Mouse (Mus musculus) midbrain, embryonic 10.5 days (tissue): Measurements from ENCODE around the gene Grm7. TPM values are rescaled to one million over a fixed set of nuclear protein-coding genes. Genes with fewer than 3 reads are reported as not detected.

Source experiments
- DNase-seq: peaks from one replicate; pipeline ENCODE4 v3.0.0-alpha.2; 2017; ENCODE audit warnings: low spot score
- H3K27ac ChIP-seq: fragments of 300-500 bp; sonication (generic); replicated peaks from 2 replicates; pipeline ENCODE4 v1.5.1; 2016; ENCODE audit warnings: mild to moderate bottlenecking
- H3K27me3 ChIP-seq: fragments of 300-500 bp; sonication (generic); 2 replicates; pipeline ENCODE4 v1.6.1; 2016; ENCODE audit warnings: low read depth, mild to moderate bottlenecking; ENCODE audit not compliant: poor library complexity, severe bottlenecking
- H3K36me3 ChIP-seq: fragments of 300-500 bp; sonication (generic); 2 replicates; pipeline ENCODE4 v1.6.1; 2016; ENCODE audit warnings: mild to moderate bottlenecking, moderate library complexity
- H3K4me1 ChIP-seq: fragments of 300-500 bp; sonication (generic); 2 replicates; pipeline ENCODE4 v1.6.1; 2016
- H3K4me3 ChIP-seq: fragments of 300-500 bp; sonication (generic); 2 replicates; pipeline ENCODE4 v1.5.1; 2016; ENCODE audit warnings: mild to moderate bottlenecking, moderate library complexity
- H3K9me3 ChIP-seq: fragments of 300-500 bp; sonication (generic); replicated peaks from 2 replicates; pipeline ENCODE4 v1.6.1; 2016; ENCODE audit warnings: mild to moderate bottlenecking
- WGBS: fragments of 180-500 bp; shearing (Covaris S2); methylation state at CpG from one replicate; pipeline ENCODE4 v1.1.7; 2016; 5-methylcytosine and 5-hydroxymethylcytosine counted together
- polyA plus RNA-seq: library from polyadenylated mRNA; unstranded; fragments of >200 nt; fragmentation: Nextera tagmentation; extraction: Ambion mirVana; gene quantifications from 2 replicates; pipeline ENCODE4 v1.2.1, GENCODE M21; 2016

Grm7 gene
- polyA plus RNA-seq, 1 experiment from 2014 or later, result 0.41 TPM

GRCm38 (mm10) chr6:110743981-110744670 lies 98.7 kb downstream of the Grm7 start:
- H3K27ac ChIP-seq, result no peak overlapping the region
- H3K4me3 ChIP-seq, result no peak overlapping the region
- H3K36me3 ChIP-seq, result no peaks in the 10 kb centered on the region
- no peak for DNase-seq
- WGBS, result 79% methylated on average over 7 of the region's 7 CpGs
- no peaks in the 10 kb centered on the region for H3K9me3 ChIP-seq
- H3K4me1 ChIP-seq, result no peaks in the 10 kb centered on the region
- H3K27me3 ChIP-seq, result no peaks in the 10 kb centered on the region

GRCm38 (mm10) chr6:110755921-110756320 lies 110.5 kb downstream of the Grm7 start:
- H3K4me3 ChIP-seq, result no peak overlapping the region
- WGBS, result 91% methylated on average over 5 of the region's 5 CpGs
- no peak for DNase-seq

GRCm38 (mm10) chr6:110769588-110769987 lies 124.2 kb downstream of the Grm7 start:
- no peaks in the 10 kb centered on the region for H3K27me3 ChIP-seq
- H3K4me1 ChIP-seq, result peaks cover 20% of the 10 kb centered on the region
- H3K9me3 ChIP-seq, result no peaks in the 10 kb centered on the region
- no peak overlapping the region for H3K4me3 ChIP-seq
- DNase-seq, result no peak
- no peaks in the 10 kb centered on the region for H3K36me3 ChIP-seq
- no peak overlapping the region for H3K27ac ChIP-seq

More at GRCm38 (mm10) chr6:110755921-110756320, 110.5 kb downstream of the Grm7 start:
- Histone ChIP-seq H3K36me3 (no peaks in the 10 kb centered on the region), H3K27ac (no peak overlapping the region), H3K4me1 (no peaks in the 10 kb centered on the region), H3K9me3 (no peaks in the 10 kb centered on the region), H3K27me3 (no peaks in the 10 kb centered on the region)

- H3K9me3 ChIP-seq, result no peaks in the 10 kb centered on the region
Observed at GRCm38 (mm10) chr6:110772652-110773051, 127.3 kb downstream of the Grm7 start.

GRCm38 (mm10) chr6:110776046-110776445 lies 130.7 kb downstream of the Grm7 start:
- no peak overlapping the region for H3K27ac ChIP-seq
- 92% methylated on average over 6 of the region's 6 CpGs for WGBS
- H3K4me1 ChIP-seq, result peaks cover 3% of the 10 kb centered on the region; the same call in 1 of the 2 replicates
- no peak overlapping the region for H3K4me3 ChIP-seq
- no peaks in the 10 kb centered on the region for H3K36me3 ChIP-seq
- DNase-seq, result no peak
- no peaks in the 10 kb centered on the region for H3K9me3 ChIP-seq
- no peaks in the 10 kb centered on the region for H3K27me3 ChIP-seq

More at GRCm38 (mm10) chr6:110772652-110773051, 127.3 kb downstream of the Grm7 start:
- no peaks in the 10 kb centered on the region for H3K27me3 ChIP-seq
- no peak for DNase-seq
- H3K4me1 ChIP-seq, result peaks cover 17% of the 10 kb centered on the region
- no peak overlapping the region for H3K27ac ChIP-seq
- H3K4me3 ChIP-seq, result no peak overlapping the region
- no peaks in the 10 kb centered on the region for H3K36me3 ChIP-seq
- WGBS, result 38% methylated on average over 1 of the region's 1 CpGs

GRCm38 (mm10) chr6:110785497-110785928 lies 140.1 kb downstream of the Grm7 start:
- no peaks in the 10 kb centered on the region for H3K36me3 ChIP-seq
- no peaks in the 10 kb centered on the region for H3K9me3 ChIP-seq
- H3K4me1 ChIP-seq, result peaks cover 11% of the 10 kb centered on the region
- 33% methylated on average over 1 of the region's 1 CpGs for WGBS
- no peaks in the 10 kb centered on the region; the same call in 1 of the 2 replicates for H3K27me3 ChIP-seq
- H3K27ac ChIP-seq, result 0 out of 2 replicates have a peak overlapping the region, but pooled peaks have one; percentile 1
- H3K4me3 ChIP-seq, result no peak overlapping the region
- no peak for DNase-seq

GRCm38 (mm10) chr6:110792696-110793095 lies 147.3 kb downstream of the Grm7 start:
- no peak for DNase-seq
- no peaks in the 10 kb centered on the region for H3K27me3 ChIP-seq
- no peak overlapping the region for H3K4me3 ChIP-seq
- no peaks in the 10 kb centered on the region for H3K9me3 ChIP-seq
- no peaks in the 10 kb centered on the region for H3K36me3 ChIP-seq
- 100% methylated on average over 2 of the region's 2 CpGs for WGBS
- H3K4me1 ChIP-seq, result no peaks in the 10 kb centered on the region
- no peak overlapping the region for H3K27ac ChIP-seq

GRCm38 (mm10) chr6:110807481-110807880 lies 162.1 kb downstream of the Grm7 start:
- Histone ChIP-seq H3K27ac (no peak overlapping the region), H3K27me3 (no peaks in the 10 kb centered on the region), H3K4me3 (no peak overlapping the region), H3K36me3 (no peaks in the 10 kb centered on the region), H3K4me1 (no peaks in the 10 kb centered on the region), H3K9me3 (no peaks in the 10 kb centered on the region)
- no peak for DNase-seq
- WGBS, result 91% methylated on average over 5 of the region's 5 CpGs

- Histone ChIP-seq H3K27ac (no peak overlapping the region), H3K36me3 (no peaks in the 10 kb centered on the region), H3K4me3 (no peak overlapping the region), H3K4me1 (no peaks in the 10 kb centered on the region), H3K9me3 (no peaks in the 10 kb centered on the region), H3K27me3 (no peaks in the 10 kb centered on the region)
- DNase-seq, result no peak
- WGBS, result 81% methylated on average over 5 of the region's 5 CpGs
Observed at GRCm38 (mm10) chr6:110812214-110812613, 166.8 kb downstream of the Grm7 start.

- Histone ChIP-seq H3K36me3 (no peaks in the 10 kb centered on the region), H3K27me3 (no peaks in the 10 kb centered on the region), H3K27ac (no peak overlapping the region), H3K4me1 (no peaks in the 10 kb centered on the region), H3K9me3 (no peaks in the 10 kb centered on the region), H3K4me3 (no peak overlapping the region)
- no peak for DNase-seq
- 96% methylated on average over 2 of the region's 2 CpGs for WGBS
Observed at GRCm38 (mm10) chr6:110818236-110818635, 172.9 kb downstream of the Grm7 start.

GRCm38 (mm10) chr6:110868311-110868710 lies 222.9 kb downstream of the Grm7 start:
- no peak for DNase-seq
- Histone ChIP-seq H3K4me3 (no peak overlapping the region), H3K27ac (no peak overlapping the region), H3K36me3 (no peaks in the 10 kb centered on the region), H3K4me1 (no peaks in the 10 kb centered on the region), H3K9me3 (no peaks in the 10 kb centered on the region), H3K27me3 (no peaks in the 10 kb centered on the region)

GRCm38 (mm10) chr6:110982013-110982412 lies 336.6 kb downstream of the Grm7 start:
- 92% methylated on average over 5 of the region's 5 CpGs for WGBS
- no peak overlapping the region for H3K4me3 ChIP-seq

GRCm38 (mm10) chr6:111039099-111039498 lies 393.7 kb downstream of the Grm7 start:
- WGBS, result 71% methylated on average over 2 of the region's 2 CpGs
- H3K9me3 ChIP-seq, result no peaks in the 10 kb centered on the region
- H3K27ac ChIP-seq, result no peak overlapping the region
- H3K36me3 ChIP-seq, result no peaks in the 10 kb centered on the region
- no peaks in the 10 kb centered on the region for H3K4me1 ChIP-seq
- no peaks in the 10 kb centered on the region for H3K27me3 ChIP-seq
- H3K4me3 ChIP-seq, result no peak overlapping the region
- no peak for DNase-seq

More at GRCm38 (mm10) chr6:110982013-110982412, 336.6 kb downstream of the Grm7 start:
- no peak for DNase-seq
- no peaks in the 10 kb centered on the region for H3K27me3 ChIP-seq
- H3K9me3 ChIP-seq, result no peaks in the 10 kb centered on the region
- H3K36me3 ChIP-seq, result no peaks in the 10 kb centered on the region
- no peak overlapping the region for H3K27ac ChIP-seq
- H3K4me1 ChIP-seq, result no peaks in the 10 kb centered on the region
